Mouse (Mus musculus) urinary bladder, postnatal 25 days (tissue): ENCODE measurements around the gene H1foo.
A peak's percentile ranks its signal among the peaks of the same experiment; 100 is the strongest.

Experiments used
- DNase-seq: peaks from one replicate; pipeline ENCODE4 v3.0.0; 2022; ENCODE audit warnings: low spot score

The H1foo gene

GRCm38 (mm10) chr6:115944638-115945037 lies at the start of gene H1foo:
TSS of gene H1foo (plus strand) at chr6:115944938.
- no peak for DNase-seq

- no peak for DNase-seq
Observed at GRCm38 (mm10) chr6:115896346-115896745, 48.4 kb upstream of the H1foo start.

GRCm38 (mm10) chr6:115897117-115897516 lies 47.6 kb upstream of the H1foo start:
- no peak for DNase-seq

- DNase-seq: no peak
Observed at GRCm38 (mm10) chr6:115897926-115898520, 46.7 kb upstream of the H1foo start.

- peak; percentile 57 for DNase-seq
Observed at GRCm38 (mm10) chr6:115901062-115901461, 43.7 kb upstream of the H1foo start.

DNA sequence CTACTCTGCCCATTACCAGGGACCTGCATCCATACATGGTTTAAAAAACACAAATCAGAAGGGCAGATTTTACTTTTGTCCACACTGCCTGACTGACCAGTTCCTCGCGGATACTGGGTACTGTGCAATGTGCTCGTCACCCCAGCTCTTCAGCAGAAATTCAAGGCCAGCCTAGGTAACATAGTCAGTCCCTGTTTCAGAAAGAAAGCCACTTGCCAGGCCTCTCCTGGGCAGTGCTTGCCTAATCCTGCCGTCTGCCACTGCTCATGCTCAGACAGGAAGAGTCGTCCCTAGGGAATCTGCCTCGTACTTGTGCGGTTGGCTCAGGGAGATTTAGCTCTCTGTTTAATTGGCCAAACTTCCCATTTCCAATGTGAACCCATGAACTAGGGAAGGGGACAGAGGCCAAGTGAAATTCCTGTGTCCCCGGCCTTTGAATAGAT lies 43.2 kb upstream of the H1foo start:
- DNase-seq: no peak

DNA sequence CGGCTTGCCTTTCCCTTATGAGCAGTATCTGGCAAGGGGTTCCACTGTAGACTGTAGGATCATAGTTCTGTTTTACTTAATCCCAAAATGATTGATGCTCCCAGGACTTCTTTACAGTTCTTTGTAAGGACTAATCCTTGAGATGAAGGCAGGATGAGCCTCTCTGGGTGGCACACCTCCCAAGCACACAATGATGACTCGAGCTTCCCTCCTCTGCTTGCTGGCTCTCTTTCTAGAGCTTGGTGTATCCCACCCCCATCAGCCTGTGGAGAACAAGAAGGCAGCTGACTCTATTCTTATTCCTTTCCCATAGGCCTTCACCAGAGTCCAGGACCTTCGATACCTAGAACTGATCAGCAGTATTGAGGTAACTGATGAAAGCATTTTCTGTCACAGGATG lies 42.2 kb upstream of the H1foo start:
- DNase-seq: no peak

DNA sequence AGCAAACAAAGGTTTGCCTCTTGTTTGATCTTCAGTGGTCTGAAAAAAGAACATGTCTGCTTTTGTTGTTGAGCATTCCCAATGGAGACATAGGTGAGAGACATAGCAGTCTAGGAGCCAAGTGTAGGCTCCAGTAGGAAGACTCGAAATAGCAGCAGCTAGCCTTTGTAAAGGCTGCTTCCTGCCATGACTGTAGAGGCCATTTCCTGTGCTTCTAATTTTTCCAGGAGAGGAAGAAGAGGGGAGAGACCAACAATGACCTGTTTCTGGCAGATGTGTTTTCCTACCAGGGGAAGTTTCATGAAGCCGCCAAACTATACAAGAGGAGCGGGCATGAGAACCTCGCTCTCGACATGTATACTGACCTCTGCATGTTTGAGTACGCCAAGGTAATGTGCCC lies 39.2 kb upstream of the H1foo start:
- no peak for DNase-seq

GRCm38 (mm10) chr6:115906455-115906854 lies 38.3 kb upstream of the H1foo start:
- no peak for DNase-seq

- no peak for DNase-seq
Observed at GRCm38 (mm10) chr6:115906871-115907270, 37.9 kb upstream of the H1foo start.

- DNase-seq: no peak
Observed at GRCm38 (mm10) chr6:115908421-115908982, 36.2 kb upstream of the H1foo start.

DNA sequence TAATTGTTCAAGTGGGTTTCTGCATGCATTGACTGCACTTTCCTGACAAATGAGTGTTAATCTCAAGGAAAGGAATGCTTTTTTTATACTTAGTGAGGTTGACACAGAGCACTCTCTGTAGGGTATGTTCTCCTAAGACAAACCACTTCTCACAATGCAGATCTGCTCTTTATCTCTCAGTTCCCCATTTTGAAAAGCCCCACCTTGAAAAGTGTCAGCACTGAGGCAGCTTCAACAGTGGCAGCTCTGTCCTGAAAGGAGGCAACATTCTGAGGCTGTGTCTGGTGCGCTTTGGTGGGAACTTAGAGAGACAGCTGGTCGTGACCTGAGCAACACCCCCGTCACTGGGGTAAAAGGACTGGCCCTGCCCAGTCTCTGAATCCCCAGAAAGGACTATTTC lies 35.7 kb upstream of the H1foo start:
- DNase-seq: no peak

DNA sequence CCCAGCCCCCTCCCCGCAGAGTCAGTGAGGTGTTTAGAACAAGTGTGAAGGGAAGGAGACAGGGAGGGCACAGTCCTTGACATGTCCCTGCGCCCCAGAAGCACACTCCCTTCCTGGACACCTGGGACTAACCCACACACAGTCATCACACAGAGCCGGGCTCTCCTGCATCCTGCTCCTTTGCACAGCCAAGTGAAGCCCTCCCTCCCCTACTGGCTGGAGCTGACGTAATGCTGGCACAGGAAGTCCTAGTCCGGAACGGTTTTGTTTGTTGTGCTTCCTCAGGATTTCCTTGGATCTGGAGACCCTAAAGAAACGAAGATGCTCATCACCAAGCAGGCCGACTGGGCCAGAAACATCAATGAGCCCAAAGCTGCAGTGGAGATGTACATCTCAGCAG lies 34.8 kb upstream of the H1foo start:
- no peak for DNase-seq

DNA sequence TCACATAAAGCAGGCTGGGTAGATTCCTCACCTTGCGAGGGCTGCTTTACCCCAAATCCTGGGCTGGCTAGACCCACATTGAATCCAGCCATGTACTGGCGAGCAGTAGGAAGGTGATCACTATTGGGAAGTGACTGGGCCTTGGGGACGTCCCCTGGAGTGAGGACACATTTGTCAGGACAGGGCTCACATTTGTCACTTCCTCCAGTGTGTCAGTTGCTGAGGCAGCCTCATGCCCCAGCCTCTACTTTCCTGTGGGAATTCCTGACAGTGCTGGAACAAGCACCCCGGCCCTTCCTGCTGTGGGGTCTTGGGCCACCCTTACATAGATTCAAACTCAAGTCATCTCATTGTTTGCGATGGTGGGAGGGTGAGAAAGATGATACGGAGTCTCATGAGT lies 33.0 kb upstream of the H1foo start:
- DNase-seq: no peak

DNA sequence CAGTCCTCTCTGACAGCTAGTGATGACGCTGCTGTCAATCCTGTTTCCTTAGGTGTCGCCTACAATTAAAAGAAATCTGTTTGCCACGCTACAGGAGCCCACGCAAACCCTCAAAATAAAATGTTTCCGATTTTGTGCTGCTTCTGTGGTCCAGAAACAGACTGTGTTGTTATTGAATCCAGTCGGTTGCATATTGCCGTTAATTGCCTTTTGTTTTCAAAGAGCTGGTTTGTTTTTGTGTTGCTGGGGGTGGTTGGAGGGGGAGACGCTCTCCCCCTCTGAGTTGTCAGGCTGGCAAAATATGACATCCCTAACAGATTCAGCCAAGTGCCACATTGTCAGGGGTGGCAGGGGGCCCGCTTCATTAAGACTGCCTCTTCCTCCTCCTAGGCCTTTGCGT lies 31.3 kb upstream of the H1foo start:
- DNase-seq: no peak

GRCm38 (mm10) chr6:115914511-115915202 lies 30.1 kb upstream of the H1foo start:
- no peak for DNase-seq

DNA sequence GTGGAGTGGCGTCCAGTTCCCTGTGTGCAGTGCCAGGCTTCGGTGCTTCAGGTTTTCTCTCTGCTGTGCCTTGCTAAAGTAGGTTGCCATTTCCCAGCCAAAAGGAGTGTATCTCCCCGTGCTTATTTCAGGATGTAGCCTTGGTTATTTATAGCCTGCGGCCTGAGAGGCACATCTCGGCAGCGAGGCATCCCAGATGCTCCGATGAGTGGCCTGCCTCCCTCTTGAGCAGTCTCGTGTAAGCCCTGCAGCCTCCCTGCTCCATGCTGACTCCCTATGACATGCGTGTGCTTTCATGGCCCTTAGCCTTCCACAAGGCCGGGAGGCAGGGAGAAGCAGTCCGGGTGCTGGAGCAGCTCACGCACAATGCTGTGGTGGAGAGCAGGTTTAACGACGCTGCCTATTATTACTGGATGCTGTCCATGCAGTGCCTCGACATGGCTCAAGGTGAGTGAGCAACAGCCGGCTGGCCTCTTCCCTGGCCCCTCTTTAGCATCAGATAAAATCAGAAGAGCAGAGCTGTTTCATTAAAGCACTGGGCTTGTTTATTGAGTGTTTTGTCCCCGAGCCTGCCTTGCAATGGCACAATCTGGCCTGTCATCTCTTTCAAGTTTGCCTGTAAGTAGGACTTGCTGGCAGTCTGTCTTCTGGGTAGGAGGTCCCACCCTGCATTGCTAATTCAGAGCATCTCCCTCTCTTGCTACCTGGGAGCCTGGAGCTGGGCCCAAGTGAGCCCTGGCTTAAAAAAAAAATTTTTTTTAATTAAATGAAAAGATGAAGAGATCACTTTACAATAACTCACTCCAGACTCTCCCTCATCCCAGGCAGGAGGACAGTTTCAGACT lies 28.9 kb upstream of the H1foo start:
- DNase-seq: no peak

- no peak for DNase-seq
Observed at GRCm38 (mm10) chr6:115916611-115917010, 28.1 kb upstream of the H1foo start.

DNA sequence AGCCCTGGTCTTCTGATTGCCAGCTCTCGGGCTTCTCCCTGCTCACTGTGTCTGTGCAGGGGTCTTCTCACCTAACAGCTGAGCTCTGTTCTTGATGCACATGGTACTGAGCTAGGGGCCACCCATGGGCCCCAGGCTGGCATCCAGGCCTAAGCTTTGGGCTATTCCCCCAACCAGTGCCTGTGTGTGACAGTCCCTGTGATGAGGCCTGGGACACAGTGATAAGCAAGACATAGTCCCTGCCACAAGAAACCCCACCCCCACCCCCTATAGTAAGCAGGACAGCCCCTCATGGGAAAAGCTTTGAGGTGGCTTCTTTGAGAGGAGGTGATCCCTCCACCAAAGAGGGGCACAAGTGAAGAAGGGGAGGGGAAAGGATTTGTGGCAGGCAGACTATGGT lies 26.1 kb upstream of the H1foo start:
- no peak for DNase-seq

GRCm38 (mm10) chr6:115919876-115920275 lies 24.9 kb upstream of the H1foo start:
- DNase-seq: no peak

DNA sequence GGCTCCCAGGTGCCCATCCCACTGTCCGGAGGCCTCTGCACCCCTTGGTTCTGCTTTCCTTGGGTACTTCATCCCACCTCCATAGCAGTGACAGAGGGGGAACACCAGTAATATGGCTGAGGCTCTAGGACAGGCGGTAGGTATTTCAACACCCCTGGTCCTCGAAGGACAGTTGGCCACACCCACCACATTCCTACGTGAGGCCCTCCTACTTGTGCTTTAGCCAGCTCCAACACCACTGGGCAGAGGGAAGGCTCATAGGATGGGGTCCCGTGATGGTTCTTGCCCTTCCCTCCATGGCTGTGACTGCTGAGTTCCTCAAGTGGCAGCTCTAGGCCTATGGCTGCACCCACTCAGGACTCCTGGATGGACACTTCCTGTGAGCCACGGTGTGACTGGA lies 19.9 kb upstream of the H1foo start:
- DNase-seq: no peak

DNA sequence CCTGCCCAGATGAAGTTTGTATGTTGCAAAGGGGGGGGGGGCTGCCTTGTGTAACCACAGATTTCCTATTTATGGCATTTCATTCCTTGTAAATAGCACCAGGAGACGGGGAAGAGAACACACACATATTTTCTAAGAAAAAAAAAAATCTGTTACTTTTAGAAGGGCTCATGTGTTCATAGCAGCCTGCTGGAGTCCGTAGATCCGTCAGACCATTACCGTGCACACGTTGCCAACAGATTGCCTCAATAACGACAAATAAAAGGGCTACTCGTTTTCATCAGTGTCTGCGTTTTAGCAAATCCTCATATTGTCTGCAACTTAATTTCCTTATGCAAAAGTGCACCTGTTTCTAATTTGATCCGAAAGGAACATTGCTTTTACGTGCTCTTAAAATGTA lies 18.3 kb upstream of the H1foo start:
- no peak for DNase-seq
